Mouse (Mus musculus): ENCODE data around the gene Ces2c. TPM values are rescaled to one million over a fixed set of nuclear protein-coding genes. Genes with fewer than 3 reads are reported as not detected.
"Not testable (repeated sequence)": the region's sequence is repeated elsewhere in the genome, so short reads cannot be mapped to it uniquely, and the experiment has no call there.

Gene Ces2c
- not detected for total RNA-seq (2021)
- long read RNA-seq, experiment 1 = 0 reads
- long read RNA-seq, experiment 2 = 0 reads

DNA sequence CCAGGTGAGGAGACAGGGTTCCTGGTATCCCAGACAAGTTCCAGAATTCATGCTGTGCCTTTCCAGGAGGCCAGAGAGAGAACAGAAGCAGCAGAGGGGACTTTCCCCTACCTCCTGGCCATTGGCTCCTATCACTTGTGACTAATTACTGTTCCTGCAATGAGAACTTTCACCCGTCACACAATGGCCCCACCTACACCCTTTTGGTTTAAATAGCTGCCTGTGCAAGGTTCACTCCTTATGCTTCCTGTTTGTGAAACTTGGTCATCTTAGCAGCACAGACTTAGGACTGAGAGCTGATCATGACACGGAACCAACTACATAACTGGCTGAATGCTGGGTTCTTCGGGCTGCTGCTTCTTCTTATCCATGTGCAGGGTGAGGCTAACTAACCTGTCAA lies at the start of gene Ces2c:
TSS of gene Ces2c (plus strand) at position 238 of the 400 bp plus-strand sequence.
- intact Hi-C loops (cut with DNase I) = no loop called here
- no peak for DNase-seq

DNA sequence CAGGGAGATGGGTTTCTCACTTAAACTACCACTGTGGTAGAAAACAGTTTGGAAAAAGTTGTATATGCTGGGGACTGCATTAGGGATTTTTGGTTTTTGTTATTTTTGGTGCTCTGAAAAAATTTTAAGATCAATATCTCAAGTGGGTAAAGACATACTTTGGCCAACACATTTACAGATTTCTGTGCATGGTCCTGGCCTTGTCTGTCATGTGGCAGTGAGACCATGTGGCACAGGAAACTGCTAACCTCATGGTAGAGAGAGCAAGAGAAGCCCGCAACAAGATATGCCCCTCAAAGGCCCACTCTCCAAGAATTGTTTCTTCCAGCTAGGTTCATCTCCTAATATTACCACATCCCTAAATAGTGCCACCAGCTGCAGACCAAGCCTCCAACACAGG lies 47.5 kb upstream of the Ces2c start:
- no peak for DNase-seq
- intact Hi-C loops (cut with DNase I) = no loop called here

DNA sequence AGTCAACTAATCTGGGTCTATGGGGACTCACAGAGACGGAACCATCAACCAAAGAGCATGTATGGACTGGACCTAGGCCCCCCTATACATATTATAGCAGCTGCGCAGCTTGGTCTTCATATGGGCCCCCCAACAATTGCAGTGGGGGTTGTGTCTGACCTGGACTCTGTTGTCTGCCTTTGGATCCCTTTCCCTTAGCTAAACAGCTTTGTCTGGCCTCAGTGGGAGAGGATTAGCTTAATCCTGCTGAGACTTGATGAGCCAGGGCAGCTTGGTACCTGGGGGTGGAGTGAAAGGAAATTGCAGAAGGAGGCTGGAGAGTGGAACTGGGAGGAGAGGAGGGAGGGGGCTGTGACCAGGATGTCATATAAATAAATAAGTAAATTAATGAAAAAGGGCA lies 40.7 kb upstream of the Ces2c start:
- no peak for DNase-seq
- intact Hi-C loops (cut with DNase I) = no loop called here

DNA sequence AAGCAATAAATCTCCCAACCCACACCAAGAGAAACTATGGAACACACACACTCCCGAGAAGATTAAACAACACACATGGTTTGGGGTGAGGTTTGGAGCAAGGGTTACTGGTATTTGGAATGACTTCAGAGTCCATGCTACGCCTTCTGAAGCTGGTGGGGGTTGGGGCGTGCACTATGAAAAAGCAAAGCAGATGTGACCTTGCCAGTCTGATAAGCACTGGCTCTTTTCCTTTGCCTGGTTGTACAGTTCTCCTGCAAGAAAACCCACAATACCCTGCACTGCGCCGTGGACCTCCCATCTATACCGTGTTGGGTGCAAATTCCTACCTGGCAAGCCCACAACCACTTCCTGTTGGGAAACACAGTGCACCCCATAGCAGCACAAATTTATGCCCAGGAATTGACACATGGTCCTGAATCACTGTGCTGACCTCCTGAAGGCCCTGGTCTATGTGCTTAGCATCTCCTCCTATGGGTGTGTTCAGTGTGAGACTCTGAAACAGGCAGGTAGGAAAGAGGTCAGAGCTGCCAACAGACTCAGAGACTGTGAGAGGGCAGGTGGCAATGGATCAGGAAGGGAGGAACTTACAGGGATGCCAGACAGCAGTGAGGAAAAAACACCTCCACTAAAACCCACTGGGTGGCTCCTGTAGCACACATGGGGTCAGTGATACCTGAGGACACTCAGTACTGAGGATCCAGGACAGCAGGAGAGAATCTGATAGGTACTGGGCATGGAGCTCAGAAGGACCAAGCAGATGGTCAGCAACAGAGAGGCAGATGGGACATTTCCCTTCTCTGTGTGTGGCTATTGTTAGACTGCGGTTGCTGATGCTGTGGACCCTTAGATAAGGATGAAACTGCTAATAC lies 38.1 kb upstream of the Ces2c start:
- intact Hi-C loops (cut with DNase I) = no loop called here

DNA sequence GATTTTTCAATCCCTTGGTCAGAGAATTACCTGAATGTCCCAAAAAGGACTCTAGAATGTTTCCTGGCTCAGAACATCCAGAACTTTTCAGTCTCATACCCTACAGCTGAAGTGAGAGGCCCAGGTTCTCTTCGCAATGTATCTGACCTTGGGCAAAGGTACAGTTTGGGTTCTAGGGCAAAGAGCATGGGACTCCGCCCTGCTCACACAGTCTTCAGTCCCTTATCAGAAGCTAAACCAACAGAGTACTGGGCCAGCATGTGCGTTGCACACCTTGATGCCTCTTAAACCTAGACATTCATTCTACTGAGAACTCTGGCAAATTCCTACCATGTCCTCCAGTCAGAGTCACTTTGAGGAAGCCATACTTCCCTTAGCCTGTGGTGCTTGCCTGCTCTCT lies 37.4 kb upstream of the Ces2c start:
- intact Hi-C loops (cut with DNase I) = no loop called here
- no peak for DNase-seq

More for the DNA sequence above, 38.1 kb upstream of the Ces2c start:
- DNase-seq = no peak

DNA sequence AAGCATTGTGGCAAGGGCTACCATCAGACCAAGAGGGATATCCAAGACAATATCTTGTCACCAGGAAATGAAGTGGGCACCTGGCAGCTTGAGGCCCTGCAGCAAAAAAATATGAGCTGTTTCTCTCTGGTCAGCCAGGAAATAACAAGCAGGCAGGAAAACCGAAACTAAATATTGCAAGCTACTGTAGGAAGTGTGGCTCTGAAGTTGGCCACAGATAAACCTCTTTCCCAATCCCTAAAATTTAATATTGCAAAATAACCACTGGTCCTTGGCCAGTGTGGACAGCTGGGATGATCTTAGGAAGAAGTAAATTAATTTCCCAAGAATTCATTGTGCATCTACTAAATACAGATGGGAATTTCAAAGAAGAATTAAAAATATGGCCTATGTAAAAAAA lies 20.0 kb upstream of the Ces2c start:
- intact Hi-C loops (cut with DNase I) = no loop called here
- no peak for DNase-seq

DNA sequence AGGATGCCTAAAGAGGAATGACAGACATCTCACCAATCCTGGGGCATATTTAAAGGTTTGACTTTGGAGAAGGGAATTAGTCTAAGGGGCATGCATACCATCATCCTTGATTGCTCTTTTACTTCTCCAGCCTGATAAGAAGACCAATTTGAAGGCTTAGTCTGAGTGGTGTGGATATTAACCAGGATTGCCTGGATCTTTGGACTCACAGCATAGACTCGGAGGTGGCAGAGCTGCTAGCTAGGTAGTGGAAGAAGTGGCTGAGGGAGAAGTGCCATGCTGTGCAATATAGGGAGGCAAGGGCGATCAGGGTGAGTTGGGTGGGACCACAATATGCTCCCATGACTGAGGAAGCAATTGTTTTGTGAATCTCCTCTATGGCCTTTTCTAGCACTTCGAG lies 18.6 kb upstream of the Ces2c start:
- no peak for DNase-seq
- intact Hi-C loops (cut with DNase I) = no loop called here

DNA sequence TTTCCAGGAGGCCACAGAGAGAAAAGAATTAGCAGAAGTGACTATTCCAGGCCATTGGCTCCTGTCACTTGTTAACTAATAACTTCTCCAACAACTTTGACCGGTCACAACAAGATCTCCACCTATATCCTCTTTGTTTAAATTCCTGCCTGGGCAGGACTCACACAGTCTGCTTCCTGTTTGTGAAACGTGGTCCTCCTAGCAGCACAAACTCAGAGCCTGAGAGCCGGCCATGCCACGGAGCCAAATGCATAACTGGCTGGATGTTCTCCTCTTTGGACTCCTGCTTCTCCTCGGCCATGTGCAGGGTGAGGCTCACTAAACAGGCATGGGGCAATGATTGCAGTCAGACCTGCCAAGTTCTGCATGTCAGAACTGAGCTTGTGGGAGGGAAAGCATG lies 15.4 kb upstream of the Ces2c start, which contains the start of gene Ces2b:
TSS of gene Ces2b (plus strand) at position 133 of the 400 bp plus-strand sequence.
- intact Hi-C loops (cut with DNase I) = no loop called here

DNA sequence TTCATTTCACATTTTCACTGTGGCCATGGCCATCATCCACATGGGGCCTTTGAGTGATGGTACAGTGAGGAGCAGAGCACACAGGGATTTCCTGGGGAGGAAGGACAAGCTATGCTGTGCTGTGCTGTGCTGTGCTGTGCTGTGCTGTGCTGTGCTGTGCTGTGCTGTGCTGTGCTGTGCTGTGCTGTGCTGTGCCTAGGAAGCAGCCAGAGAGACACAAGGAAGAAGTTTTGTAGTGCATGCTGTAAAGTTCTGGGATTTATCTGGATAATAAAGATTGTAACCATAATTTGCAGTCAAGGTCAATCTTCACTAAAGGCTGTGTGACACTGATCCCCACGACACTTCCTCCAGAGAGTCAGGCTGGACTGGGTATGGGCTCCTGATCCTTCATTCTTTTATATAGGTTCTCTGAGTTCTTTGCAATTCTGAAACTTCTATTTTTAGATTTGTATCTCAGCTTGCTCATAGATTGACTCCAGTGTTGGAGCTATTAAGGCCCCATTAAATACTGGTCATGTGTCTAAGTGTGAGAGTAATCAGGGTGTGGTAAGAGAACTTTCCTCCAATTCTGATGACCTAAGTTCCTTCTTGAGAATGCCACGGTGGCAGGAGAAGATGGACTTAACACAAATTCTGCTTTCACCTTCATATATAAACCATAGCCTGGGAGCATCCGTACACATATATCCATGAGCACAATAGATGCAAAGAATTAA lies 5.3 kb upstream of the Ces2c start:
- intact Hi-C loops (cut with DNase I) = no loop called here
- DNase-seq = no peak

More for the DNA sequence above, 15.4 kb upstream of the Ces2c start, which contains the start of gene Ces2b:
- no peak for DNase-seq

DNA sequence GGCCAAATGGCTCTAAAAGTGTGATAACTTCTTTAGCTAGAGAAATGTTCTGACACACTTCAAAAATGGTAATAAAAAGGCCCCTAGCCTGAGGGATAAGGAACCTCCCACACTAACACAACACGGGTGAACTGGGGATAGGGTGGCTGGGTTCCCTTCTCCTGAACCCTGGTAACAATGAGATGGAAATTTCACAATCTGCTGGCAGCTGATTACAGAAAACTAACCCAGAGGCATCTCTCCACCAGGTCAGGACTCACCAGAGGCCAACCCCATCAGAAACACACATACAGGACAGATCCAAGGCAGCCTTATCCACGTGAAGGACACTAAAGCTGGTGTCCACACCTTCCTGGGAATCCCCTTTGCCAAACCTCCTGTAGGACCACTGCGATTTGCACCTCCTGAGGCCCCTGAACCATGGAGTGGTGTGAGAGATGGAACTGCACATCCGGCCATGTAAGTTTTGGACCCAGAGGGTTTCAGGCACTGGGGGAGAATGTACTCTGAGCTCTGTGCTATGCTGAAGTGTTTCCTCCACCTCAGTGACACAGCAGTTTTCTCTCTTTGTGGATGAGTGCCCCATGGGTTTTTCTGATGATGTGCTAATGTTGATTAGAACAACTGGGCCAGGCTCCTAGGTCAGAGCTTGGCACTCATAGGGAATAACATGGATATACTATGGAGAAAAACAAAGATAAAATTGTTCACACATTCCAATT lies 1.0 kb downstream of the Ces2c start:
- intact Hi-C loops (cut with DNase I) = no loop called here
- DNase-seq = no peak

DNA sequence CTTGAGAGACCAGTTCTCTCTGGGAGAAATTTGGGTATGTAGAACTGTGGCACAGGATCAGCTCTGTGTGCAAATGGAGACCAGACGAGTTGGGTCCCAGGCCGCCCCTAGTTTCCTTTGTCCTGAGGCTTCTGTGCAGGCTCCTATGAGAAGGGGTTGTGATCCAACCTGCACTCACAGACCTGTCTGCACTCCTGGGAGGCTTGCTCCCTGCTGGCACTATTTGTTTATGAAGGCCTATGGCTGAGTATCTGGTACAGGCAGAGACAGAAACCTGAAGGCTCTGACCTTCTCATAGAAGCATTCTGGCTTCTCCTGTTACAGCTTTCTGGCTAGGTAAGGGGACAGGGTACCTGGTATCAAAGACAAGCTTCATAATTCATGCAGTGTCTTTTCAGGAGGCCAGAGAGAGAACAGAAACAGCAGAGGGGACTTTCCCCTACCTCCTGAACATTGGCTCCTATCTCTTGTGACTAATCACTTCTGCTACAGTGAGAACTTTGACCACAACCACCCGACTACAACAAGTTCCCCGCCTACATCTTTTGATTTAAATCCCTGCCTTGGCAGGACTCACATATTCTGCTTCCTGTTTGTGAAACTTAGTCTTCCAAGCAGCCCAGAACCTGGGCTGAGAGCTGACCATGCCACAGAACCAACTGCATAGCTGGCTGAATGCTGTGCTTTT lies 20.1 kb downstream of the Ces2c start:
- DNase-seq = not testable (repeated sequence)

DNA sequence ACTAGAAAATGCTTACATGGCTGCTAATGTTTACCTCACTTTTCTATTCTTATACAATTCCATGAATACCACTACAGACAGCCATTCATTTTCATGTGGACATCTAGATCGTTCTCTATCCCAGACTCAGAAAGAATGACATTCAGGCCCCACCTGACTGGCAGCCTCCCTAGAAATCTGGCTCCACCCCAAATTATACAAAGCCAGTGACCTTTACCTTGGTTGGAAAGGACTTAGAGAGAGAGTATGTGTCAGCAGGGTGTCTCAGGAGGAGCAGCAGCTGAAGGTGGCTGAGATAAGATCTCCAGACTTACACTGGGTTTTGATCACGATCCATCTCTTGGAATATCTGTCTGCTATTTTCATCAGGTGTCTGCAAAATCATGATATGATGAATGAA lies 22.0 kb downstream of the Ces2c start:
- intact Hi-C loops (cut with DNase I); DNase-seq: not testable (repeated sequence)

More for the DNA sequence above, 20.1 kb downstream of the Ces2c start:
- intact Hi-C loops (cut with DNase I) = not testable (repeated sequence)

DNA sequence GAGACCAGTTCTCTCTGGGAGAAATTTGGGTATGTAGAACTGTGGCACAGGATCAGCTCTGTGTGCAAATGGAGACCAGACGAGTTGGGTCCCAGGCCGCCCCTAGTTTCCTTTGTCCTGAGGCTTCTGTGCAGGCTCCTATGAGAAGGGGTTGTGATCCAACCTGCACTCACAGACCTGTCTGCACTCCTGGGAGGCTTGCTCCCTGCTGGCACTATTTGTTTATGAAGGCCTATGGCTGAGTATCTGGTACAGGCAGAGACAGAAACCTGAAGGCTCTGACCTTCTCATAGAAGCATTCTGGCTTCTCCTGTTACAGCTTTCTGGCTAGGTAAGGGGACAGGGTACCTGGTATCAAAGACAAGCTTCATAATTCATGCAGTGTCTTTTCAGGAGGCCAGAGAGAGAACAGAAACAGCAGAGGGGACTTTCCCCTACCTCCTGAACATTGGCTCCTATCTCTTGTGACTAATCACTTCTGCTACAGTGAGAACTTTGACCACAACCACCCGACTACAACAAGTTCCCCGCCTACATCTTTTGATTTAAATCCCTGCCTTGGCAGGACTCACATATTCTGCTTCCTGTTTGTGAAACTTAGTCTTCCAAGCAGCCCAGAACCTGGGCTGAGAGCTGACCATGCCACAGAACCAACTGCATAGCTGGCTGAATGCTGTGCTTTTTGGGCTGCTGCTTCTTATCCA lies 39.5 kb downstream of the Ces2c start:
- intact Hi-C loops (cut with DNase I) = not testable (repeated sequence)

DNA sequence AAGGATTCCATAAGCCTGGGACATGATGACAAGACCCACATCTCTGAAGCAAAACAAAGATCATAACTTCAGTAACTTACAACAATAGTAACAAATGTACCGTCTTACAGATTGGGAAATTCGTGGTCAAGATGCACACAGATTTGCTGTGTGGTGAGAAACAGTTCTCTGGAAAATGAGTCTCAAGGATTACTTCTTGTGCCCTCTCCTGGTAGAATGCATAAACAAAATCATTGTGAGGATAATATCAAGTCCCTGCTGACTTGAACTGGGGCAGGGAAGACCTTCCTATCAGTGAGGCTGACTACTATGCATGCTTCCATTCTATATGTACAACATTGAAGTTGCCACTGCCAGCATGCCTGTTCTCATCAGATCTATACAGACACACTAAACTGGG lies 54.9 kb downstream of the Ces2c start:
- DNase-seq = no peak
- intact Hi-C loops (cut with DNase I) = loop anchor here (5.0 kb wide), 1 partner anchor 244 kb away; no protein-coding TSS in a partner anchor

More for the DNA sequence above, 39.5 kb downstream of the Ces2c start:
- not testable (repeated sequence) for DNase-seq

Other genes with a start within 250 kb of the Ces2c start
- 1 to 10 TPM; 3.3 to 3.5 TPM for gene Cdh16, start 222.7 kb upstream of the Ces2c start, total RNA-seq (2021)
- gene Rrad, start 215.7 kb upstream of the Ces2c start, total RNA-seq (2021) = 100 to 1,000 TPM; 198 to 203 TPM
- gene Ciao2b, start 205.1 kb upstream of the Ces2c start, total RNA-seq (2021) = 10 to 100 TPM; 52.9 to 63.6 TPM
- gene Ces2a, start 113.1 kb upstream of the Ces2c start, total RNA-seq (2021) = not detected
- gene Ces2b, start 15.5 kb upstream of the Ces2c start, total RNA-seq (2021) = under 1 TPM; 0.39 to 0.43 TPM
- gene Ces2e, start 79.2 kb downstream of the Ces2c start, total RNA-seq (2021) = 1 to 10 TPM; 1.0 TPM
- under 1 TPM in 1 of 2 experiments, not detected in 1; 0.12 TPM for gene Ces2f, start 100.3 kb downstream of the Ces2c start, total RNA-seq (2021)
- gene Ces2g, start 114.7 kb downstream of the Ces2c start, total RNA-seq (2021) = 1 to 10 TPM; 3.4 to 4.9 TPM
- gene Ces2h, start 153.8 kb downstream of the Ces2c start, total RNA-seq (2021) = not detected
- not detected for gene Ces3a, start 201.5 kb downstream of the Ces2c start, total RNA-seq (2021)
- gene Ces3b, start 236.7 kb downstream of the Ces2c start, total RNA-seq (2021) = not detected

All from heart, postnatal 14 days (tissue).